Mouse (Mus musculus): Measurements from ENCODE around the gene Arl10. TPM values are rescaled to one million over a fixed set of nuclear protein-coding genes. Genes with fewer than 3 reads are reported as not detected.
A peak's percentile ranks its signal among the peaks of the same experiment; 100 is the strongest.

Arl10 gene
- total and polyA plus RNA-seq, 3 experiments, result 1.7 to 17.4 (median 2.5) TPM

GRCm38 (mm10) chr13:54610972-54611754, 36.3 kb downstream of the Arl10 start, which contains the start of gene Cltb:
TSS of gene Cltb (minus strand) at chr13:54611344.
- Histone ChIP-seq H3K9ac (ENCODE audit: insufficient read depth, low read depth) (peak within 1 kb of the TSS; percentile 42), H3K27me3 (replicated peaks) (no peaks in the 10 kb centered on the region), H3K4me3 (replicated peaks in 1 of 3; ENCODE audit: low read depth in 2 of 3, low read length in 2 of 3, poor library complexity in 1 of 3) (peak within 1 kb of the TSS; percentile 61 to 74 (median 65)), H3K27ac (ENCODE audit: insufficient read depth, low read depth) (no peak within 1 kb of the TSS), H3K4me1 (ENCODE audit: control insufficient read depth in 1 of 2, insufficient read depth in 2 of 2) (peaks cover under 1 to 10% of the 10 kb centered on the region in 2 experiments; a peak in 2 of 4 replicates), H3K9me3 (replicated peaks; ENCODE audit: low read length) (no peaks in the 10 kb centered on the region), H3K79me2 (replicated peaks; ENCODE audit: control insufficient read depth, extremely low read depth, insufficient read depth, poor library complexity, severe bottlenecking) (no peaks in the 10 kb centered on the region), H3K4me2 (ENCODE audit: insufficient read depth, low read depth, poor library complexity, severe bottlenecking) (peak within 1 kb of the TSS; percentile 48), H3K36me3 (replicated peaks in 1 of 2; ENCODE audit: control insufficient read depth in 1 of 2, insufficient read depth in 1 of 2, low read length in 1 of 2) (peaks cover 0 to 3% of the 10 kb centered on the region in 2 experiments)
- no peak for TF ChIP-seq USF2 (conservative IDR thresholded peaks at IDR 0.05; ENCODE audit: low read depth, low read length)
- no peak for TF ChIP-seq ETS1 (conservative IDR thresholded peaks at IDR 0.05; ENCODE audit: low read depth, low read length)
- no peak for TF ChIP-seq CHD1 (IDR thresholded peaks at IDR 0.05; ENCODE audit: low read depth, low read length)
- TF ChIP-seq CHD2 (IDR thresholded peaks at IDR 0.05; ENCODE audit: low read length), result no peak
- TF ChIP-seq IRF4 (IDR thresholded peaks at IDR 0.05; ENCODE audit: low read depth, low read length), result 0 out of 2 replicates have a peak, but pooled peaks have one; percentile 7
- TF ChIP-seq E2F4 (IDR thresholded peaks at IDR 0.05; ENCODE audit: insufficient replicate concordance, low read depth, low read length), result no peak
- no peak for TF ChIP-seq JUN (IDR thresholded peaks at IDR 0.05; ENCODE audit: insufficient read depth, low read depth, low read length)
- no peak for TF ChIP-seq ZC3H11A (IDR thresholded peaks at IDR 0.05; ENCODE audit: low read depth, low read length)
- no peak for TF ChIP-seq ZKSCAN1 (IDR thresholded peaks at IDR 0.05; ENCODE audit: borderline replicate concordance, low read depth, low read length)
- TF ChIP-seq ELF1 (IDR thresholded peaks at IDR 0.05; ENCODE audit: low read depth, low read length), result peak; percentile 51; the same call in 1 of the 2 replicates
- peak; percentile 49; the same call in 1 of the 2 replicates for TF ChIP-seq NELFE (IDR thresholded peaks at IDR 0.05; ENCODE audit: low read depth, low read length)
- TF ChIP-seq MAZ (IDR thresholded peaks at IDR 0.05; ENCODE audit: low read depth, low read length), result 0 out of 2 replicates have a peak, but pooled peaks have one; percentile 31
- no peak for TF ChIP-seq RCOR1 (conservative IDR thresholded peaks at IDR 0.05; ENCODE audit: low read depth, low read length)
- TF ChIP-seq USF1 (IDR thresholded peaks at IDR 0.05; ENCODE audit: low read depth, low read length), result no peak
- TF ChIP-seq ZMIZ1 (IDR thresholded peaks at IDR 0.05; ENCODE audit: low read depth, low read length), result peak; percentile 72
- TF ChIP-seq RAD21 (IDR thresholded peaks at IDR 0.05; ENCODE audit: low read depth, low read length), result no peak
- no peak for TF ChIP-seq MAFK (IDR thresholded peaks at IDR 0.05; ENCODE audit: insufficient replicate concordance, low read length)
- TF ChIP-seq POLR2A (IDR thresholded peaks at IDR 0.05; ENCODE audit: low read depth, low read length), result peak; percentile 50; the same call in 1 of the 2 replicates
- no peak; the same call in 1 of the 2 replicates for TF ChIP-seq EP300 (IDR thresholded peaks at IDR 0.05; ENCODE audit: low read length)
- no peak for TF ChIP-seq CTCF (conservative IDR thresholded peaks at IDR 0.05 in 1 of 2, IDR thresholded peaks at IDR 0.05 in 1 of 2; ENCODE audit: low read depth in 2 of 2, low read length in 2 of 2)
- TF ChIP-seq HCFC1 (IDR thresholded peaks at IDR 0.05; ENCODE audit: low read depth, low read length), result no peak
- TF ChIP-seq ZNF384 (IDR thresholded peaks at IDR 0.05; ENCODE audit: low read depth, low read length), result no peak
- TF ChIP-seq TCF12 (IDR thresholded peaks at IDR 0.05; ENCODE audit: low read depth, low read length), result no peak
- TF ChIP-seq MAX (IDR thresholded peaks at IDR 0.05; ENCODE audit: low read length), result peak; percentile 55; the same call in 1 of the 2 replicates
- no peak for TF ChIP-seq KAT2A (IDR thresholded peaks at IDR 0.05; ENCODE audit: insufficient replicate concordance, low read length)
- no peak for TF ChIP-seq GABPA (IDR thresholded peaks at IDR 0.05; ENCODE audit: insufficient replicate concordance, low read depth, low read length)
- TF ChIP-seq POLR2AphosphoS2 (IDR thresholded peaks at IDR 0.05; ENCODE audit: low read depth, low read length), result no peak
- no peak for TF ChIP-seq PAX5 (IDR thresholded peaks at IDR 0.05; ENCODE audit: low read length)
- no peak for TF ChIP-seq NRF1 (IDR thresholded peaks at IDR 0.05; ENCODE audit: low read depth, low read length)
- peak; percentile 49 for TF ChIP-seq SIN3A (IDR thresholded peaks at IDR 0.05; ENCODE audit: low read length)
- no peak for TF ChIP-seq TBP (conservative IDR thresholded peaks at IDR 0.05; ENCODE audit: low read depth, low read length)
- TF ChIP-seq MEF2A (IDR thresholded peaks at IDR 0.05; ENCODE audit: borderline replicate concordance, low read depth, low read length), result peak; percentile 13; the same call in 1 of the 2 replicates
- no peak for TF ChIP-seq MYC (IDR thresholded peaks at IDR 0.05; ENCODE audit: low read depth, low read length)
- peak; percentile 69; the same call in 1 of the 2 replicates for TF ChIP-seq MXI1 (IDR thresholded peaks at IDR 0.05; ENCODE audit: low read depth, low read length)
- peak; percentile 91 for TF ChIP-seq UBTF (IDR thresholded peaks at IDR 0.05; ENCODE audit: low read depth, low read length)
- TF ChIP-seq JUND (conservative IDR thresholded peaks at IDR 0.05; ENCODE audit: low read depth, low read length), result no peak
- no peak for TF ChIP-seq SMC3 (IDR thresholded peaks at IDR 0.05; ENCODE audit: low read depth, low read length)
- peak; percentile 44 for TF ChIP-seq BHLHE40 (IDR thresholded peaks at IDR 0.05; ENCODE audit: low read depth, low read length)
- dilution Hi-C loops (cut with MboI; ENCODE audit: extremely low pct_ligation_motif_present, extremely low pct_unique_long_range_greater_than_20kb, low sequenced_read_pairs), result no loop called here
- in situ Hi-C loops (cut with MboI; ENCODE audit: low pct_ligation_motif_present, low pct_unique_long_range_greater_than_20kb, low sequenced_read_pairs), result no loop called here
- no peak for DNase-seq (ENCODE audit: extremely low read depth)

All from CH12.LX (cell line).